Mouse (Mus musculus) urinary bladder, adult 2 months (tissue): ENCODE measurements around the gene Eed. TPM values are rescaled to one million over a fixed set of nuclear protein-coding genes. Genes with fewer than 3 reads are reported as not detected.

ENCODE experiments used
- DNase-seq: peaks from one replicate; pipeline ENCODE4 v3.0.0; 2022; ENCODE audit warnings: low spot score
- polyA plus RNA-seq: library from polyadenylated mRNA; depleted of rRNA; stranded (reverse); fragments of >200 nt; gene quantifications from 2 replicates; pipeline ENCODE4 v1.2.3, GENCODE M21; 2012

Eed gene
- polyA plus RNA-seq, 1 experiment, result 44.6 TPM

GRCm38 (mm10) chr7:89981557-89981956 is 774 bp upstream of the Eed start:
- no peak for DNase-seq

DNA sequence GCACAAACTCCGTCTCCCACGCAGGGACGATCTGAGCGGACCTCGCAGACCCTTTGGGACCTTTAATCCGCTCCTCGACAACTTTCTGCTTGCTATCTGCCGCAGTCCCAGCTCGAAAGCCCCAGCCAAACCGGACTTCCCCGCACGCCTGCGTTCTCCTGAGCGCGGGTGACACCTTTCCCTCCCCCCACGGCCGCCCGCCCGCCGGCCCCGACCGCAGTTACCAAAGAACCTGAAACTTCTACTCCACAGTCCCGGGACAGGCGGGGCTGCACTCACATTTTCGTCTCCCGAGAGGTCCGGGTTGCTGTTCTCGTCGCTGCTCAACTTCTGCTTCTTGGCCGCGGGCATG is 674 bp downstream of the Eed start:
- no peak for DNase-seq

- DNase-seq, result no peak
These were observed 1.2 kb downstream of the Eed start for GRCm38 (mm10) chr7:89979432-89980130.

DNA sequence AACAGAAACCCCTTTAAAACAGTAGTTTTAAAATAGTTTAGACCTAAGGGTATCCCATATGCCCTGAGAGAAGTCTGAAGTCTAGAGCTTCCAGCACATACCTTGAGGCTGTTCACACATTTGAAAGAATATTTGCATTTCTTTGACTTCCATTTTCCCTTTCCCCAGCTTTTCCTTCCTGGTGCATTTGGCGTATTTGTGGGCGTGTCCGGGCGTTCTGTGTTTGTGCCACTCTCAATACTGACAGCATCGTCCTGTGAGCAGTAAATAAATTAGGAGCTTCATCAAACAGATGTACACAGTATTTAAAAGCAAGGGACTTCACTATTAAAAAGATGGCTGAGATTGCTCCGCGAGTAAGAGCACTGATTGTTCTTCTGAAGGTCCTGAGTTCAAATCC is 4.0 kb downstream of the Eed start:
- DNase-seq, result no peak

GRCm38 (mm10) chr7:89975571-89975970 is 5.2 kb downstream of the Eed start:
- no peak for DNase-seq

- DNase-seq, result no peak
These were observed 13.5 kb downstream of the Eed start for GRCm38 (mm10) chr7:89967235-89967634.

- DNase-seq, result no peak
These were observed 14.0 kb downstream of the Eed start for GRCm38 (mm10) chr7:89966771-89967170.

GRCm38 (mm10) chr7:89963135-89963534 is 17.6 kb downstream of the Eed start:
- no peak for DNase-seq

DNA sequence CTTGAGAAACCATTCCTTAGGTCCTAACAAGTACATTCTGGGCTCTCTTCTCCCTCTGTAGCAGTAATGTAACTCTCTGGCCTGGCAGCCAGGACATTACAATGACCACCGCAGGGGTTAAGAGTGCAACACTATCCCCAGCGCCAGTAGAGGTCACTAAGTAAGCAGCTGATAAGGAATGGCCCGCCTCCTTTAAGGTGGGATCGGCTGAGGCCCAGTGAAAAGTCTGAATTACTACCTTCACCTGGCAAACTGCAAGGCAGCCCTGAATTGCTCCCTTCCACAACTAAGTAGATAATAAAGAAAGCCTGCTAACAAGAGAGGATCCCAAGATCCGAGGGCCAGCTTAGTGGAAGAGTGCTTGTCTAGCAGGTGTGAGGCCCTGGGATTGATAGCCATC is 23.5 kb downstream of the Eed start:
- DNase-seq, result no peak

DNA sequence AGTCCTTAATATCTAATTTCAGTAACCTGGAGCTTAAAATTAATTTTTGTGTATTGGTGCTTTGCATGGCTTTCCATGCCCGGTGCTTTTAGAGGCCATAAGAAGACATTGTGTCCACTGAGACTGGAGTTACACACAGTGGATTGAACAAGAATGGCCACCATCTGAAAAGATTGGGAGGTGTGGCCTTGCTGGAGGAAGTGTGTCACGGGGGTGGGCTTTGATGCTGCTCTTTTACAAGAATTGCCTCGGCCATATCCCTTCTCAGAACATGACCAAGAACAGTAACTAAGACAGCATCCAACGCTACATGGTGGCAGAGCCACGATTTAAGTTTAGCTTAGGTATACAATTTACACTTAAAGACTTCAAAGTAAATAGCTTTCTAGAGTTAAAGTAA is 26.5 kb downstream of the Eed start:
- DNase-seq, result no peak

DNA sequence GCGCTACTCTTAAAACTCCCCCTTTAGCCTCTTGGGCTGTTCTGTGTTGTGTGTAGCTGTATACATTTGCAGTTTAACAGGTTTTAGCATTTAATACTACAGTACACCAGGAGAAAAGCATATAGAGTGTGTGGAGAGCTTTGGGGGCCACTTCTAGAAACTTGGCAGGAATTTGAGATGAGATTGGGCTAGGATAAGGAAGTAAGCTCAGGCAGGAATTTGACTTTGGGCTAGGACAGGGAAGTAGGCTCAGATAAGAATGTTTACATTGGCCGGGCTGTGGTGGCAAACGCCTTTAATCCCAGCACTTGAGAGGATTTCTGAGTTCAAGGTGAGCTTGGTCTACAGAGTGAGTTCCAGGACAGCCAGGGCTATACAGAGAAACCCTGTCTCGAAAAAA is 31.4 kb downstream of the Eed start:
- no peak for DNase-seq

DNA sequence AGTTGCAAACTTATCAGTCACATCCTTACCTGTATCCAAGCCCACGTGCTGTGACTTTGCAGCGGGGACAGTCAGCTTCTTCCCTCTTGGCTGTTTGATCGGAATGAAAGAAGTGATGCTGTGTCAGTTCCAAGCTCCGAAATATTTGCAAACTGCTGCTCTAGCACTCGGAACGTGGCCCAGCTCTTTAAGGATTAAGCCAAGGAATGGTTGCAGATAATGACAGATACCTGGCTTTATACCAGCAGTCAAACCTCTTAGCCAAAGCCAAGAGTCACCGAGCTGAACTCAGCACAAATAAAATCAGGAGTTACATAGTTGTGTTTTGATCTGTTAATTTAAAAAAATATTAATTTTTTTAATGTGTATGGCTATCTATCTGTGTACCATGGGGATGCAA is 32.8 kb downstream of the Eed start:
- no peak for DNase-seq

GRCm38 (mm10) chr7:89940571-89941463 is 40.0 kb downstream of the Eed start, which contains the start of gene Hikeshi:
Hikeshi (minus strand) TSS chr7:89941204.
- peak; percentile 71 for DNase-seq

DNA sequence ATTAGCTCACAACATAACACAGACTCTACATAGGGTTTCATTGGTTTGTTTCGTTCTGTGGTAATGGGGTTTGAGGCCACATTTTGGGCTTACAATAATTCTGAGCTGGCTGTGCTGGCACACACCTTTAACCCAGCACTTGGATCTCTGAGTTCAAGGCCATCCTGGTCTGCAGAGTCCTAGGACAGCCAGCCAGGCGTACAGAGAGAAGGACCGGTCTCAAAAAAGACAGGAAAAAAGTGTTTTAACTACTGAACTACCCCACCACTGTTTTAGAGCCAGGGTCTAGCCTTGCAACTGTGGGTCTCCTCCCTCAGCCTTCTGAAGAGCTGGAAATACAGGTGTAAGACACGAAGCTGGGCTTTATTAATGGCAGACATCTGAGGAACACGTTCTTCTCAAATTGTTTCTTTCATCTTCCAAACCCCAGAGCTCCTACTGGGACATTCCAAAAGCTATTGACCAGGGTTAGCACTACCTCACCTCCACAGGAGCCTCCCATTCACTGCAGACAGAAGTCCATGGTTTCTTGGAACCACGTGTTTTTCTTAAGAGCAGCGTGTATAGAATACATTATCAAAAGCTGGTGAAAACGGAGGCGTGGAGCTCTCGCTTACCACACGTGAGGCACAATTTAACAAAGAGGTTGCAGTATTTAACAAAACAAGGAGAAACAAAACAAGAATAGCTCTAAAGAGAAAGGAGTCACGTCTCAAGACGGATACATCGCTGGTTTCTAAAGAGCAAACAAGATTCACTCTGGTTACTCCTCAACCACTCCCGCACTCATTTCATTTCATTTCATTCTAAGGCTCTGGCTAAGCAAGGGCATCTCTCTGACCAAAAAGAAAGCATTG is 41.1 kb downstream of the Eed start:
- no peak for DNase-seq

GRCm38 (mm10) chr7:89923441-89924180 is 57.2 kb downstream of the Eed start:
- DNase-seq, result no peak

- no peak for DNase-seq
These were observed 63.0 kb downstream of the Eed start for GRCm38 (mm10) chr7:89917776-89918175.

DNA sequence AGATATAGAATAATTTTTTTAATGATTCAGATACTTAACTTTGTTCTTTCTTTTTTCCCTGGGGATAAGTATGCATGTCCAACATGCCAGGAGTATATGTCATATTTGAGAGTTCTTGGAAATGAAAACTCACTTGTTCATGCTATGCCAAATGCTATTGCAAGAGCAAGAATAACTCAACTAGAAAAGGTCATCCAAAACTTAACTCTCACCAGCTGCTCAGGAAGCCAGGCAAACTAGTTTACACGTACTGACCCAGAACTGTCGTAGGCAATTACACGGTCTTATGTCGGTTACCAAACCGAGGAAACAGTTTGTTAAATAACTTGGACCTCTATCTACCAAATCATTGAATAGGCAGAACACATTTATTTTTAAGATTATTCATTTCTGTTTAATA is 64.1 kb downstream of the Eed start:
- DNase-seq, result no peak

DNA sequence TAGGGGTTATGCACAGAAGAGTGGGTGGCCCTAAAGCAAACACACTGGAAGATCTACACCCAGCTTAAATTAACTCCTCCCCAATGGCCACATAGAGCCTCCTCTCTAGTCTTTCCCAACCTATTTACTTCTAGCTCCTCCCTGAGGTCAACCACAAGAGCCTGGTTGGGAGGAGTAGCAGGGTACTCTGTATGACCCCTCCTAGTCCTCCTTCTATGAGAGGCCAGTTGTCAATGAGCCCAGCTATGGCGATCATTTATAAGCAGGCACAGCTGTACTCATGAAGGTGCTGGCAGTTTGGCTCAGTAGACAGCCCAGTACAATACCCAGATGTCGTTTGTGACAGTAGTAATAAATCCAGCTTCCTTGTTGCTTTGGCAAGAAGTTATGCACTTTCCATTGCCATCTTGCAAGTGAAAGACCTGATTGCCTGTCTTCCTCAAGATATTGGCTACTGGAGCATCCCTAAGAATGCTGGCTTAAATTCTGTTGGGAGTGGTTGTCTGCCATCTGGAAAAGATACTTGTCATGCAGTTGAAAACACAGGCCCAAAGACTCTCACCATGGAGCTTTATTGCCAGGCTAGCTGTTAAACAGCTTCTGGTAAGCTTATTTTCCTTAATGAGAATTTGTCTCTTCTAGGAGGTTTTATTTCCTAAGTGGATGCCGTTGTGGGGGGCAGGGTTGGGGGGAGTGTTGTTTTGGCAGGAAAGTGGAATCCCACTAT is 67.2 kb downstream of the Eed start:
- no peak for DNase-seq

DNA sequence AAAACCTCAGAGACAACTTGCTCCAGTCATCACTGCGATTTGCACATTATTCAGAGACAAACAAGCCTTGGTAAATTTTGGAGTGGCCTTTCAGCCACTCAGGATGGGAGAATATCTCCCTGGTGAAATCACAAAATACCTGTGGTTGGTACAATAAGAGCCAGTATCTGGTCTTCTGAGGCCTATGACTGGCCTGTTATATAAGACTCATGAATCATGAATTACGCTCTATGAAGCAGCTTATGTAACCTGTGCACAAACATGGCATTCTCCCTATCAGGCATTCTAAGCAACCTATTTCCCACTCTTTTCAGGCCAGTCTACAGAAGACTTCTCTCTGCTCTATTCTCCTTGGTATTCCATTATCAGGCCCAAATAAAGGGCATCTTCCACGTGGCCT is 68.4 kb downstream of the Eed start:
- no peak for DNase-seq

DNA sequence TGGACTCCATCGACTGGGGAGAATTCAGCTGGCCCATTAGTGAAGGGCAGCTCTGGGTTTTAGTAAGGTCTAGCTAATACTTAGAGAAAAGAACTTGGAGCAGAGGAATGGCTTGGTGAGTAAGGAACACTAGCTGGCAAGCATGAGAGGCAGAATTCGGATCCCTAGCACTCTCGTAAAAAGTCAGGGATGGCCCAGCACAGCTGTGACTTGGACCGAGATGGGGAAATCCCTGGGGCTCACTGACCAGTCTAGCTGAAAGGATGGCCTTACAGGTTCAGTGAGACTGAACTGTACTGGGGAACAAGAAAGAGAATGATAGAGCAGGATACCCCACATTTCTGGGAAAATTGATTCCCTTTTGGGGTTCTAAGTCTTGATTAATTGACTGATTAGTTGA is 71.1 kb downstream of the Eed start:
- DNase-seq, result no peak
